Mouse (Mus musculus) limb, embryonic 13.5 days (tissue): ENCODE measurements at regions not wholly inside any gene's neighbourhood (a gene's known extent, or its start where the extent isn't known, plus 50 kb on each side); places are given as distances from the start of the nearest gene placed in this dataset.
"Not testable (repeated sequence)": the region's sequence is repeated elsewhere in the genome, so short reads cannot be mapped to it uniquely, and the experiment has no call there.

Experiments used
- ATAC-seq: fragments of 200-750 bp; cut with Nextera tagmentation; 2 replicates; pipeline ENCODE4 v1.8.0; 2017; ENCODE audit warnings: low read depth, moderate number of reproducible peaks, moderate TSS enrichment; ENCODE audit not compliant: low FRiP score
- H3K27ac ChIP-seq: fragments of 300-500 bp; sonication (generic); 2 replicates; pipeline ENCODE4 v1.5.1; 2015; ENCODE audit warnings: inconsistent platforms, mild to moderate bottlenecking, moderate library complexity
- H3K27me3 ChIP-seq: fragments of 300-500 bp; sonication (generic); 2 replicates; pipeline ENCODE4 v1.6.1; 2015; ENCODE audit warnings: mild to moderate bottlenecking, inconsistent platforms
- H3K36me3 ChIP-seq: fragments of 300-500 bp; sonication (generic); 2 replicates; pipeline ENCODE4 v1.6.1; 2015; ENCODE audit warnings: inconsistent platforms, mild to moderate bottlenecking, moderate library complexity
- H3K4me1 ChIP-seq: fragments of 300-500 bp; sonication (generic); 2 replicates; pipeline ENCODE4 v1.6.1; 2015; ENCODE audit warnings: inconsistent platforms
- H3K4me2 ChIP-seq: fragments of 300-500 bp; sonication (generic); replicated peaks from 2 replicates; pipeline ENCODE4 v1.6.1; 2015; ENCODE audit warnings: inconsistent platforms, mild to moderate bottlenecking, moderate library complexity
- H3K4me3 ChIP-seq: fragments of 300-500 bp; sonication (generic); 2 replicates; pipeline ENCODE4 v1.5.1; 2015; ENCODE audit warnings: moderate library complexity, mild to moderate bottlenecking, inconsistent platforms
- H3K9ac ChIP-seq: fragments of 300-500 bp; sonication (generic); 2 replicates; pipeline ENCODE4 v1.6.1; 2015; ENCODE audit warnings: mild to moderate bottlenecking, inconsistent platforms
- H3K9me3 ChIP-seq: fragments of 300-500 bp; sonication (generic); 2 replicates; pipeline ENCODE4 v1.6.1; 2016; ENCODE audit warnings: inconsistent platforms
- WGBS: fragments of 180-500 bp; shearing (Covaris S2); methylation state at CpG from one replicate; pipeline ENCODE4 v1.1.7; 2015; 5-methylcytosine and 5-hydroxymethylcytosine counted together

DNA sequence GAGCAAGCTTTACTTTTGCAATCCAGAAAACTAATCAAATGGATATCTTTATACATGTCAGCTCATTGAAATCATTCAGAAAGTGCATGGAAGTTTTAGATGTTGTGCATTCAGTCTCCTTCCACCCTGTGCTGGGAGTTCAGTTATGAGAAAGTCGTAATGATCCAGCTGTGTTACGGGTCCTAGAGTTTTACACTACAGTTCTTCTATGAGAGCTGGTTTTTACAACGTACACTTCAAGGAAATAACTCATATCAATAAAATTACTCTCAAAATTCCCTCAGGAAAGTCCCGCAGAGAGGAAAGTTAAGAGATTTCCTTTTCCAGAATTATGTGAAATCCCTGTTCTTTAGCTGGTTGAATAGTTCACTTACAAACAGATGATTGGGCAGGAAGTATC is 418.1 kb upstream of the Slc10a2 start:
- ATAC-seq, result peak; percentile 83
- Histone ChIP-seq H3K27me3 (no peaks in the 10 kb centered on the region), H3K4me1 (0 out of 2 replicates have a peak, but pooled peaks cover 4% of the 10 kb centered on the region), H3K27ac (no peak overlapping the region), H3K9me3 (no peaks in the 10 kb centered on the region), H3K36me3 (no peaks in the 10 kb centered on the region), H3K4me3 (no peak overlapping the region), H3K9ac (no peak overlapping the region), H3K4me2 (no peak overlapping the region)
- 19% methylated on average over 4 of the region's 4 CpGs for WGBS

DNA sequence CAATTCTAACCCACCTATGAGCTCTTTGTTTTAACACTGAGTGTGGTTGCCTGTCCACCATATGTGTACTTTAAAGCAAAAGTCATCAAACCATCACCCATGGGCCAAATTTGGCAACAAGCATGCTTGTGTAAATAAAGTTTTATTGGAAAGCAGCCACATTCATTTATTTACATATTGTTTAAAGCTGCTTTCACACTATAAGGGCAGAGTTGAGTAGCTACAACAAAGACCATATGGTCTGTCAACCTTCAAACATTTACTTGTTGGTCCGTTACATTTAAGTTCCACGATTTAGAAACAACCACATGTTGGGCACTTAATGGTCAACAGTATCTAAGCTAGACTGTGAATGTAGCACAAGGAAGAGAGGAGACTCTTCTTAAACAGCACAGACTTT is 390.7 kb upstream of the Slc10a2 start:
- 55% methylated on average over 2 of the region's 2 CpGs for whole genome bisulfite sequencing
- no peaks in the 10 kb centered on the region for H3K36me3 ChIP-seq
- no peak overlapping the region for H3K27ac ChIP-seq
- no peaks in the 10 kb centered on the region for H3K4me1 ChIP-seq
- no peak overlapping the region for H3K9ac ChIP-seq
- H3K27me3 ChIP-seq, result no peaks in the 10 kb centered on the region
- no peak overlapping the region for H3K4me2 ChIP-seq
- no peak overlapping the region for H3K4me3 ChIP-seq
- no peak for ATAC-seq
- H3K9me3 ChIP-seq, result no peaks in the 10 kb centered on the region

DNA sequence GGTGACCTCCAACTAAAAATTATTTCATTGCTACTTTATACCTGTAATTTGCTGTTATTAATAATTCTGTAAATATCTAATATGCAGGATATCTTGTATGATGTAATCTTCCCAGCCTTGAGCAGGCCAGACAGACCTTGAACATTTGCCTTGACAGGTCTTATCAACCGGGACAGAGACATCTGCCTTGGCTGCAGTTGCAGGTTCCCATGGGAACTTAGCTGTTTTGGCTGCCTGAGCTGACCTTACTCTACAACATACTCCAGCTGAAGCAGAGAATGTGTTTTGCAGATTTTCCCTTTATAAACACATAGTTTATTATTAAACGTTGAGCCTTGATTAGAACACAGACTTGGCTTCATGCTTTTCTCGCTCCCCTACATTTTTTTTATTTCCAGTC is 385.3 kb upstream of the Slc10a2 start:
- ATAC-seq, result no peak
- Histone ChIP-seq H3K27me3 (no peaks in the 10 kb centered on the region), H3K27ac (no peak overlapping the region), H3K36me3 (no peaks in the 10 kb centered on the region), H3K4me1 (no peaks in the 10 kb centered on the region), H3K4me3 (no peak overlapping the region), H3K9ac (no peak overlapping the region), H3K4me2 (no peak overlapping the region), H3K9me3 (no peaks in the 10 kb centered on the region)
- WGBS, result 66% methylated on average over 3 of the region's 3 CpGs

DNA sequence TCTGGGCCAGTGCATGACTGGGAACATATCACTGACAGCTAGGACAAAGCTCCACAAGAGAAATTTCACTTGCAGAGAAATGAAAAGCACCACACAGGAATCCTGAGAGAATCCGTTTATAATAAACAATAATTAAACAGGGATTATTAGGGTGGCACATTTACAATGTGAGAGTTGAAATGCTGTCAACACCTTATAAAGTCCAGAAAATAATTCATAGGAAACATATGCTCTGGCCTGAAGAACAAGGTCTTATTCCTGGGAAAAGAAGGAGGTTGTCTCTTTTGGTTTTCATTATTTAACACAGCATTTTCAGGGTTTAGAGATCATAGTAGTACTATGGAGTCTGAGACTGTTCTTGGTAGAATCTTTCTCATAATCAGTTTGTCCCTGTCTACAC is 377.8 kb upstream of the Slc10a2 start:
- Histone ChIP-seq H3K9ac (no peak overlapping the region), H3K4me1 (no peaks in the 10 kb centered on the region), H3K36me3 (no peaks in the 10 kb centered on the region), H3K4me2 (no peak overlapping the region), H3K27me3 (no peaks in the 10 kb centered on the region), H3K9me3 (no peaks in the 10 kb centered on the region), H3K27ac (no peak overlapping the region), H3K4me3 (no peak overlapping the region)
- 5% methylated on average over 1 of the region's 1 CpGs for WGBS
- ATAC-seq, result no peak

DNA sequence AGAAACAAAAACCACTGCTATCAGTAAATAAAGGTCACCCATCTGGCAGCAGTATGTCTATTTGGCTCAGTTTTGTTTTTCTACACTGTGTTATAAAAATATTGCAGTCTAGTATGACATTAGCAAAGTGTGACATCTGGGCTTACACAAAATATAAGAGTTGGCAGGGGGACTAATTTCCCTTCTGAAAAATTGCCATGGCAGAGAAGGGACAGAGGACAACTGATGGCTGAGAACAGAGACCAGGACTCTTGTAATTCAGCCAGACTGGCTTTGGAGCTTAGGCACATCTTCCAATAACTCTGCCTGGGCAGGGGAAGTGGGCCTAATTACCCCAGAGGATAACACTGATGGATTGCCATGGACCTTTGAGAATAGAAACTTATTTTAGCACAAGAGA is 367.8 kb upstream of the Slc10a2 start:
- 0 out of 2 replicates have a peak, but pooled peaks cover 4% of the 10 kb centered on the region for H3K4me1 ChIP-seq
- no peak for ATAC-seq
- H3K27me3 ChIP-seq, result no peaks in the 10 kb centered on the region
- H3K27ac ChIP-seq, result no peak overlapping the region
- no peaks in the 10 kb centered on the region for H3K36me3 ChIP-seq
- H3K9ac ChIP-seq, result no peak overlapping the region
- no peak overlapping the region for H3K4me3 ChIP-seq
- no peaks in the 10 kb centered on the region for H3K9me3 ChIP-seq
- H3K4me2 ChIP-seq, result no peak overlapping the region

DNA sequence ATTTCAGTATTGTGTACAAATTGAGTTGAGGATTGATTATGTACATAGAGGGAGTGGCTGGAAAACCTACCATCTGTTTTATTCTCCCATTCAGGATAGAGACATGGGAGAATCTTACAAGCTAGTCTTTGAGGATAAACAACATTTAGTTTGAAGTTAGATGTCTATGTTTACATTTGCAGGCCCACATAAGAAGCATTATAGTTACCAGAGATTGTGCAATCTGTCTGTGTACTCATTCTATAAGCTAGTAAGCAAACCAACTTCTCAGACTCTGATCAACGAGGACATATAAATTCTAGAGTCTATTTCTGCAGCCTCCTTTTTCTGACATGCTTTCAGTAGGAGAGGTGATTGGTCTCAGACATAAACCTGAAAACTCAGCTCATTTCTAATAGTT is 367.4 kb upstream of the Slc10a2 start:
- H3K4me2 ChIP-seq, result no peak overlapping the region
- no peak overlapping the region for H3K27ac ChIP-seq
- no peaks in the 10 kb centered on the region for H3K9me3 ChIP-seq
- no peaks in the 10 kb centered on the region for H3K36me3 ChIP-seq
- H3K4me1 ChIP-seq, result 0 out of 2 replicates have a peak, but pooled peaks cover 4% of the 10 kb centered on the region
- no peak overlapping the region for H3K9ac ChIP-seq
- no peaks in the 10 kb centered on the region for H3K27me3 ChIP-seq
- H3K4me3 ChIP-seq, result no peak overlapping the region
- no peak for ATAC-seq
- WGBS, result 82% methylated on average over 1 of the region's 1 CpGs

DNA sequence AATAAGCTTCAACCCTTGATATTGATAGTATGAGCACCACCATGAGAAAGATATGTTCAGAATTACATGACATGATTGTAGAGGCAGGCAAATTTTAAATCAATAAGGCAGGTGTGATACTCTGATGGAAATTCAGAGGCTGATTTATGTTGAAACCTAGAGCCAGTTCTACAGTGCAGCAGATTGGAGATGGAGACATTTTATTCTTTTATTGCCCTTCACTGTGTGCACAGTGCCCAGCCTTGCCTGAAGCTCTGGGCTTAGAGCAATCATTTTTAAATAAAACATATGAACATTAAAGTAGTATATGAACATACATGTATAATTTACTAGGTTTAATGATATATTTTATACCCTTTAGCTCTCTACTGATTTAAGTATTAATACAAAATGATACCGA is 352.5 kb upstream of the Slc10a2 start:
- H3K4me1 ChIP-seq, result no peaks in the 10 kb centered on the region
- no peaks in the 10 kb centered on the region for H3K36me3 ChIP-seq
- ATAC-seq, result no peak
- no peaks in the 10 kb centered on the region for H3K9me3 ChIP-seq
- no peaks in the 10 kb centered on the region for H3K27me3 ChIP-seq
- H3K27ac ChIP-seq, result no peak overlapping the region
- H3K4me2 ChIP-seq, result no peak overlapping the region
- no peak overlapping the region for H3K4me3 ChIP-seq
- H3K9ac ChIP-seq, result no peak overlapping the region
- 80% methylated on average over 1 of the region's 1 CpGs for WGBS

DNA sequence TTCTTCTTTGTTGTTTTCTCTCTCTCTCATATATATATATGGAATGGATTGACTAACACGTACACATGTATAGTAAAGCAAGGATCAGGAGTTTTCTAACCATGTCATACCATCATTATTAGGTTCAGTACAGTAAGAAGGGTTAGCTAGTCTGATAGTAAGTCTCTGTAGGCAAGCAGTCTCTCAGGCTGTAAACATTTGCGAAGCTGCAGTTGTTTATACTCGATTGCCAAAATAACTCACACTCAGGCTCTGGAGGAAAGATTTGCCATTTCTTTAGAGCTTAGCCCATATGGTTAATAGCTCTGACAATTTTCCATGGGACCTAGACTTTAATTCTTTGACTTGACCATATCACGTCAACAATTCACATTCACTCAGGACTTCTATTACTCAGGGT is 348.3 kb upstream of the Slc10a2 start:
- Histone ChIP-seq H3K4me1 (no peaks in the 10 kb centered on the region), H3K4me2 (no peak overlapping the region), H3K4me3 (no peak overlapping the region), H3K36me3 (no peaks in the 10 kb centered on the region), H3K27me3 (no peaks in the 10 kb centered on the region), H3K9me3 (no peaks in the 10 kb centered on the region), H3K27ac (no peak overlapping the region), H3K9ac (no peak overlapping the region)
- 89% methylated on average over 4 of the region's 4 CpGs for WGBS
- no peak for ATAC-seq

DNA sequence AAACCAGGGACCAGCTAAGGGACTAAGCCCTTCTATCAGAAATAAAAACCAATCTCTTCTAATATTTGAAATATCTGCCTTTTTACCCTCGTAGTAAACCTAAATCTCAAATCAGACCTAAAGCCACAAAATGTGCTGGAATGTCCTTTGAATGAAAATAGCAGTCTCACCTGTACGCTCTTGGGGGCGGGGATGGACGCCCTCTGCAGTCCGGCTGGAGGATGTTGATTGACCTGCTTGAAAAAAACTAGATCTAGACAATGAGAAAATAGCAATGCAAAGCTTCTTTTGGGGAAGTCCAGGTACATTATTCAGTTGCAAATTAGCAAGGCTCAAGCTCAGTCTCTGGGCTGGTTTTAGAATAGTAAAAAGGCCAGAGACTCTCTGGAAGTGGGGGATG is 337.1 kb upstream of the Slc10a2 start:
- H3K36me3 ChIP-seq, H3K4me1 ChIP-seq, H3K27ac ChIP-seq, H3K27me3 ChIP-seq, ATAC-seq, H3K4me2 ChIP-seq, H3K4me3 ChIP-seq, H3K9ac ChIP-seq: not testable (repeated sequence)
- 0 out of 2 replicates have a peak, but pooled peaks cover 12% of the 10 kb centered on the region for H3K9me3 ChIP-seq
- whole genome bisulfite sequencing, result 90% methylated on average over 5 of the region's 5 CpGs

DNA sequence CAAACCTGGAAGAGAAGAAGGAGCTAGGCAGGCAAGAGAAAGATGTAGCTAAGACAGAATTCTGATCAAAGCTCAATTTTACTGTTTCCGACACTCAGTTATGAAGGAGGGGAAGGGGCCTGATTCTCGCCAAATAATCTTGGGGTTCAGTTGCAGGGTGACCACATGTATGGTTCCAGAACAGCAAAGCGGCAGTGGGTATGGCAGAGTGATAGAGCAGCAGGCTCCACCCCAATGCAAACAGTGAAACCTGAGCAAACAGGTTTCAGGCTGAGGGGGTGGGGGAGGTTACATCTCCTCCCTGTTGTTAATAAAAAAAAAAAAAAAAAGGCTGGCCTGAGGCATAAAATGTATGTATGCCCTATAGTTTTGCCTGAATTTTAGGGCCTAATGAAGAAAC is 335.3 kb upstream of the Slc10a2 start:
- not testable (repeated sequence) for H3K27me3 ChIP-seq, H3K36me3 ChIP-seq, H3K4me3 ChIP-seq, H3K4me2 ChIP-seq, H3K9ac ChIP-seq, H3K27ac ChIP-seq, ATAC-seq, H3K4me1 ChIP-seq
- 0 out of 2 replicates have a peak, but pooled peaks cover 12% of the 10 kb centered on the region for H3K9me3 ChIP-seq
- WGBS, result 90% methylated on average over 3 of the region's 3 CpGs

DNA sequence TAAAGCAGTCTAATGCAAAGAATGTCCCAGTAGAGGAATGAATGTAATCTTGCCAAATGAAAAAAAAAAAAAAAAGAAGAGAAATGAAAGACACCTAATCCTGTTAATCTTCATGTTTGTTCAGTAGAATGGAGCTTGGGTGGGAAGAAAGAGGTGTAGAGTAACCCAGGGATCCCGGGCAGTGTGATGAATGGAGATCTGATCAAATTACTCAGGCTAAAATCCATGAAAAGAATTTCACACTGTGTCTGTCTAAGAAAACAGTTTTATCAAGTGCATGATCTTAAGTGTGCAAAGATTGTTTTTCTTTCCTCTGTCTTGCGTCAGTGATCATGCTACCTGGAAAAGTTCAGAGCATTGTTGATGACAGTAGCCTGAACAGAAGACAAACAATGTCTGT is 333.9 kb upstream of the Slc10a2 start:
- H3K36me3 ChIP-seq, result no peaks in the 10 kb centered on the region
- H3K4me1 ChIP-seq, result no peaks in the 10 kb centered on the region
- no peak overlapping the region for H3K4me2 ChIP-seq
- H3K9me3 ChIP-seq, result 0 out of 2 replicates have a peak, but pooled peaks cover 12% of the 10 kb centered on the region
- no peak overlapping the region for H3K27ac ChIP-seq
- no peak overlapping the region for H3K9ac ChIP-seq
- ATAC-seq, result no peak
- no peaks in the 10 kb centered on the region for H3K27me3 ChIP-seq
- WGBS, result 66% methylated on average over 2 of the region's 2 CpGs
- H3K4me3 ChIP-seq, result no peak overlapping the region

DNA sequence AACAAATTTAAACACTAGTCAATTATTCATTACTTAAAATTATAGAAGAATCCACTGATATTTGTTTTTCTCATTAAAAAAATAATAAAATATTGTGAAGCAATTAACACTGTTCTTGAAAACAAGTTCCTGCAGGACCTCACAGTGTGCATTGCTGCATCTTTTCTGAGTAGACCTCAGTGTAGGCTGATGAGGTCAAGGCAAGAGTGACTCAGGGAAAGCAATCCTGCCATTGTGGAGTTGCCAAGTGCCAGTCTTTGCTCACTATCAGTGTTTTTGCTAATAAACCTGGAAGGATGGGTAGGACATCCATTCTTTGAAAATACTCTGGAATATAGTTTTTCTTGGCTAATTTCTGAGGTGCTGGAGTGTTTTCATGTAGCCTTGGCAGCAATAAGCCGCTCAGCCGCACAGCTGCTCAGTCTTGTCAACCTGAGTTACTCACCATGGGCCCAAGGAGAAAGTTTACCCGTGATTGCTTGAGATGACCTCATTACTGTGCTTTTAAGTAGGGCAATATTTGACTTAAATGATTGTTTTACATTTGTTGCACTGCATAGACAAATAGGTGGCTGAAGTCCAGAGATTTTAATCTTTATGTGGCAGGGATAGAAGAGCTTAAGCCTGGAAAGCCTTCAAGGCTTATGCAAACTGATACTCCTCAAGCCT is 323.3 kb upstream of the Slc10a2 start:
- whole genome bisulfite sequencing, result 74% methylated on average over 3 of the region's 3 CpGs

DNA sequence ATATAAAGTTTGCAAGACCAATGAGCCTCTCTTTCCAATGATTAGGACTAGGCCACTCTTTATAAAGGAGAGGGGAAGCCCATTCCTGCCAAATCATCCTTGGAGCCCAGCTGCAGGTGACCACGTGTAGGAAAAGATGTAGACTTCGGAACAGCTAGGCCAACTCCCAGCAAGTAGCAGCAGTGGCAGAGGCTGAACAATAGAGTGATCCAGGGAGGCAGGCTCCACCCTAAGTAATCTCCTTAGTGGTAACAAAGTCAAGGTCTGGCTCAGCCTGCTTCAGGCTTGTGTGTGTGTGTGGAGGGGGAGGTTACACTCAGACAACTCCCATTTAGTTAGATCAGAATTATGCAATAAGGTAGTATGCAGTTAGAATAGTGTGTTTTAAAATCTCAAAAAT is 311.7 kb upstream of the Slc10a2 start:
- not testable (repeated sequence) for H3K4me3 ChIP-seq, H3K27ac ChIP-seq, H3K4me2 ChIP-seq, H3K27me3 ChIP-seq, H3K36me3 ChIP-seq, ATAC-seq, H3K4me1 ChIP-seq, H3K9ac ChIP-seq, H3K9me3 ChIP-seq
- 60% methylated on average over 2 of the region's 2 CpGs for WGBS

More for the DNA sequence above, 323.3 kb upstream of the Slc10a2 start:
- H3K36me3 ChIP-seq, result no peaks in the 10 kb centered on the region
- H3K4me1 ChIP-seq, result no peaks in the 10 kb centered on the region
- no peak overlapping the region for H3K4me3 ChIP-seq
- H3K27ac ChIP-seq, result no peak overlapping the region
- H3K9me3 ChIP-seq, result no peaks in the 10 kb centered on the region
- no peak overlapping the region for H3K9ac ChIP-seq
- no peak overlapping the region for H3K4me2 ChIP-seq
- H3K27me3 ChIP-seq, result no peaks in the 10 kb centered on the region
- no peak; the same call in 1 of the 2 replicates for ATAC-seq
